Mouse (Mus musculus): ENCODE data around the gene Rptor.

- TF ChIP-seq CTCF (IDR thresholded peaks at IDR 0.05; ENCODE audit: borderline replicate concordance, insufficient read depth, low read depth, low read length) (no peak), POLR2A (IDR thresholded peaks at IDR 0.05; ENCODE audit: borderline replicate concordance, insufficient read depth, low read length) (no peak)
Measured at GRCm38 (mm10) chr11:119720101-119721048, 117.7 kb downstream of the Rptor start.
